Mouse (Mus musculus): ENCODE measurements at regions not wholly inside any gene's neighbourhood (a gene's known extent, or its start where the extent isn't known, plus 50 kb on each side); places are given as distances from the start of the nearest gene placed in this dataset.
A peak's percentile ranks its signal among the peaks of the same experiment; 100 is the strongest.
"Not testable (repeated sequence)": the region's sequence is repeated elsewhere in the genome, so short reads cannot be mapped to it uniquely, and the experiment has no call there.

DNA sequence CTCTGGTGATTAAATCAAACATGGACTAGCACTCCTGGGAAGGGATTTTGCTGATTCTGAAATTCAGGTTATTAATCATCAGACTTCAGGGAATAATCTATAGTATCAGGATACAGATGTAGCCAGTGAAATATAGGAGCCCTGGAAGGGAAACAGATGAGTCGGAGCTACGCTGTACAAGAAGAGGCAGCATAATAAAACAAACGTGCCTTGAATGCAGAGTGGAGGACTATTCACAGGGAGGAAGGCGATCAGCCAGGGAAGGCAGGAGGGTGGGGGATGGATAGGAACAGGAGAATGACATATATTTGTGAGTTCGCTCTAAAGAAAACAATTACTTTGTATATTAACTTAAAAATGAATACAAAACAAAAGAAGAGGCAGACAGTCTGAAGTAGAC, 286.6 kb upstream of the Got2 start:
- no peak for ATAC-seq (ENCODE audit: insufficient number of reproducible peaks, low FRiP score, low TSS enrichment)

DNA sequence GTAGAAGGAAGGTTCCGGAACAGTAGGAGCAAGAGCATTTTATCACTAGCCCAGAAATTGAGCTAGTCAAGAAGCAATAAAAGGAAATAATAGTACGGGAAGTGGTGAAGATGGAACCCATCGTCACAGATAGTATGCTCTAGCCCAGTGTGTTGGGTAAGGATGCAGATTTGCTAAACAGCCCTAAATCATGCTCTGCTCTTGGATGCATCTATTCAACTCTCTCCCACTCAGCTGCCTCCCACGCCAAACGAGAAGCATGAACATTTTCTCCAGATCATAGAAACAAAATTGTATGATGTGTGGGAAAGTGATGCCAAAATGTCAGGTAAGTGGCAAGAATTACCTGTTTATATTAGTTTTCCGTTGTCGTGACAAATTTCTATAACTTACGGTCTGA, 276.6 kb upstream of the Got2 start:
- no peak for ATAC-seq (ENCODE audit: insufficient number of reproducible peaks, low FRiP score, low TSS enrichment)

DNA sequence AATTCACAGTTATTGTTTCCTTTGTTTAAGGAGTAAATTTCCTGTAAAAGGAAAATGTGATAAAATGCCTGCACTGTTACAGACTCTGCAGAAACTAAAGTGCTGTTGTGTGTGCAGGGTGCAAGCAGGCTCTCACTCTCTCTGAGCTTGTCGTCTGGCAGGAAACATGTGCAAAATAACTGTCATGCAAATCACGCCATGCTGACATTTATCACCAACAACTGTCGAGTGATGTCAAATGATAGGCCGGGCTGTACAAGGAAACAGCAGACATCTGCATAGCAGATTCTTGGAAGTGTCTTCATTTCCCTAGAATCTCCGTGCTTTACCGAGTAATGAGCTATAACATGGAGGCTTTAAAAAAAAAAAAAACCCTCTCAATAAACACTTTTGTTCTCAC, 271.6 kb upstream of the Got2 start:
- ATAC-seq (ENCODE audit: insufficient number of reproducible peaks, low FRiP score, low TSS enrichment): no peak

DNA sequence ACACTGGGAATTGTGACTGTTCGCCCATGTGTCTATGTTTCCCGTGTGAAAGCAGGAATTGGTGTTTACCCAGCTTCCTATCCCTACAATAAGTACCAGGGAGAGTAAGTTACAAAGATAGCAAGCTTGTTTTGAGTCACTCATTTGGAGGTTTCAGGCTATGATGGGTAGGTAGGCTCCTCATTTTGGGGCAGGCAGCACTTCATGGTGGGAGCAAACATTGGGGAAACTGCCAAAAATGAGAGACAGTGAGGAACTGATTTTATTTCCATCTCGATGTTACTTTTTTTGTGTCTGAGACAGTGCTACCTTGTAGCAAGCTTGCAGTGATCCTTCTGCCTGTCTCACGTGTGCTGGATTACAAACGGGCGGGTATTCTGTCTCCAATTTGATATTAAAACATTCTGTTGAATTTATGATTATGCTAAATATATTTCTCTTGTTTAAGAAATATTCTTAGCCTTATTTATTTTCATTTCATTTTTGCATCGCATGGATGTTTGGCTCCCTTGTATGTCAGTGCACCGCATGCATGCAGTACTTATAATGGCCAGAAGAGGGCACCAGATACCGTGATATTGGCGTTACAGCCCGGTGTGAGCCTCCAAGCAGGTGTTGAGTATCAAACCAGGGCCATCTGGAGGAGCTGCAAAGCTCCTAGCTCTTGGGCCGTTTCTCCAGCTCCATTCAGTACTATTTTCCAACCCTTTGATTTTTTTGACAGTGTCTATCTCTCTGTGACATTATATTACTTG, 264.3 kb upstream of the Got2 start:
- ATAC-seq (ENCODE audit: insufficient number of reproducible peaks, low FRiP score, low TSS enrichment): no peak; the same call in 1 of the 2 replicates

DNA sequence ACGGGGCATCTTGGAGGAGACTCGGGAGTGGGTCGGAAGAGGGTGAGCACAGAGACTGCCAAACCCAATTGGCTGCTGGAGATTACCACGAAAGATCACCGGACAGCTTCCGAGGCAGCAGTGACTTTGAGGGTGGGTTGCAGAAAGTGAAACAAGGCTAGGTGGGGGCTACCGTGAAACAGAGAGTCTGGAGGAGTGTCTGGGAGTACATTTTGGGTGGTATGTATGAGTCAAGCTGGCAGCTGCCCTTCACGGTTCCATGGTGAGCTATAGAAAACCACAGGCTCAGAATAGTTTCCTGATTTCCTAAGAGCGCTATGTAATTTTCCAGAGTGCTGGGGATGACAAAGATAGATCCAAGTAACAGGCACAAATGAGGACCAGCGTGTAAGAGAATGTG, 263.7 kb upstream of the Got2 start:
- no peak; the same call in 1 of the 2 replicates for ATAC-seq (ENCODE audit: insufficient number of reproducible peaks, low FRiP score, low TSS enrichment)

DNA sequence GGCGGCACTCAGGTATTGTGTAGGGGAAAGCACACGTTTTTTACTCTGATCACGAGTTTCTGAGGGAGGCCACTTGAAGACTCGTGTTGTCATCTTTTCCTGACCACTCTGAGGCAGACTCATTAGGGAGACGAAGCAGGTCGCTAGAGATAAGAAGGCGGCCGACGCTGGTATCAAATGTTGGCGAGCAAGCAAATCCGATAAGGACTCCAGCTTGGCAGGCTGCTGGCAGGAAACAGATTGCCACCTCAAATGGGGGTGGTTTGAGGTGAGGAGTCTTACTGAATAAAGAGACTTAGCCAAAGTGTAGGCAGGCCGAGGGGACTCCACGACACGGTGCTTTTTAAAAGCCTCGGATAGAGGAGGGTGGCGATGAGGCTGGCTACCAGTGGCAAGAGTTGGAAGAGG, 262.7 kb upstream of the Got2 start:
- ATAC-seq (ENCODE audit: insufficient number of reproducible peaks, low FRiP score, low TSS enrichment): no peak

DNA sequence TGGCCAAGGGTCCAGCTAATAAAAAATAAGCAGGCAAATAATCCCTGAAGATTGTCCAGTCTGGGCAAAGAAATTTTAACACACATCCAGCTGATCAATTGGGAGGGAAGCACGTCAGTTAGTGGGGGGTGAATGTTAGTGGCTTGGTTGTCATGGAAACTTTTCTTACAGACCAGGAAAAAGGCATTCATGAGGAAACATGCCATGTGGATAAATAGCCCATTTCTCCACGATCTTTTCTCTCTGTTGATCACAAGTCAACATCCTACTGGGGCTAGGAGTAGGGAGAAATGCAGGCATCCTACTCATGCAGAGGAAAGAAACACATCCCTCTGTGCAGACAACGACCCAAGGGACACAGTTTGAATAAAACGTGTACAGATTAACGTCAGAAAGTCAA, 243.8 kb upstream of the Got2 start:
- ATAC-seq (ENCODE audit: insufficient number of reproducible peaks, low FRiP score, low TSS enrichment): no peak

DNA sequence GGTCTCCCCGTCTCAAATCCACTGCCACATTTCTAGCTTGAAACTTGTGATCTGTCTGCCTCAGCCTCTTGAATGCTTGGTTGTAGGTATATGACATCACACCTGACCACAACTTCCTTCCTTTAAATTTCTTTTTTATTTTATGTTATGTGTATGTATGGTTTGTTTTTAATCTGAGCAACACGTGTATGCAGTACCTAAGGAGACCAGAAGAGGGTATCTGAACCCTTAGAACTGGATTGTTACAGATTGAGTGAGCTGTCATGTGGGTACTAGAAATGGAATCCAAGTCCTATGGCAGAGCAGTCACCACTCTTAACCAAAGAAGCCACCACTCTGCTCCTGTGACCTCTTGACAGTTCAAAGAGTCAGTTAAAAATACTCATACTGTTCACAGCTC, 240.0 kb upstream of the Got2 start:
- ATAC-seq (ENCODE audit: insufficient number of reproducible peaks, low FRiP score, low TSS enrichment): no peak

DNA sequence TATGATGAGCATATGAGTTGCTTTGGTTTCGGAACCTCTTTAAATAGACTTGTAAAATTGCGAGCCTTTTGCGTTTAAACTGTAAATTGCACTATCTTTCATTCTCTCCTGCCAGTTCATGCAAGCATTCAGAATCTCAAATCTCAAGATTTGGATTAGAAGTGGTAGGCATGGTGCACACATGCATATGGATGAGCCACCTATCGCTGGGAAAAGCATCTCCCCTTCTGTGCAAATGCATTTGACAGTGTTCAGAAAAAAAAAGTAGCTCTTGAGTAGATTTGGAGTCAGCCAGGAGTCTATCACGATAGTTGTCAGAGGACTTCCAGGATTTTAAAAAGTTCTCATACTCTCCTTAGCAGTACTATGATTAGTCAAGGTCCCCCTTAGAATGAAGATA, 212.5 kb upstream of the Got2 start:
- ATAC-seq (ENCODE audit: insufficient number of reproducible peaks, low FRiP score, low TSS enrichment): no peak

DNA sequence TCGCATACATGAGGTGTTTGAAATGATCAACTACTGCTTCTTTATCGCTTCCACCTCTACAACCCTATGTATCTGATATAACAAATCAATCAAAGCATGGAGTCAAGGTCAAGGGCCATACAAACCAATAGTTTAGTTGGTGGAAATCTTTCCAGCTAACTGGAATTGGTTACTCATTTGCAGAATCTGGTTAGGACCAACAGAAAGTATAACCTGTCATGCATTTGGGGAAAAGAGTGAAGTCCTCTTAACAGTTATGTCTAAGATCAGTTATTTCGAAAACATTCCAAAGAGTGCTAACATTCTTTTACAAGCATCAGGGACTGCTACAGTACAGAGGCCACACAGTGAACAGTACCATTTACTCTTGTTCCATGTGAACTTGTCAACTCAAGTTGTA, 204.6 kb upstream of the Got2 start:
- no peak for ATAC-seq (ENCODE audit: insufficient number of reproducible peaks, low FRiP score, low TSS enrichment)

DNA sequence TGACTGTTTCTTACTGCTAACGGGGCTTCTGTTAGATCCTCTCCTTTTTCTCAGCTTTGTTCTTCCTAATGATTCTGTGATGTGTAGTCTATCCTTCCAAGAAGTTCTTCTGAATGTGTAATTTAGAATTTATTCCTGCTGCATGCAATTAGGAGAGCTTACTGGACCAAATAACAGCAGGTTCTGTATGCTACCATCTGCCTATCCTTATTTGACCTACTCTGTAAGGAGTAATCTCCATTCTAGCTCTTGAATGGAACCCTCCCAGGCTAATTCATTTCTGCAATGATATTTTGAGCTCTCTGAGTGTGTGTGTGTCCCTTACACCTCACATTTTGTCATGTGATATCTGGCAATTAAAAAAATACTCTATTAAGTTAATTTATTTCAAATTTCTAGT, 201.9 kb upstream of the Got2 start:
- peak; percentile 68; the same call in 1 of the 2 replicates for ATAC-seq (ENCODE audit: insufficient number of reproducible peaks, low FRiP score, low TSS enrichment)

DNA sequence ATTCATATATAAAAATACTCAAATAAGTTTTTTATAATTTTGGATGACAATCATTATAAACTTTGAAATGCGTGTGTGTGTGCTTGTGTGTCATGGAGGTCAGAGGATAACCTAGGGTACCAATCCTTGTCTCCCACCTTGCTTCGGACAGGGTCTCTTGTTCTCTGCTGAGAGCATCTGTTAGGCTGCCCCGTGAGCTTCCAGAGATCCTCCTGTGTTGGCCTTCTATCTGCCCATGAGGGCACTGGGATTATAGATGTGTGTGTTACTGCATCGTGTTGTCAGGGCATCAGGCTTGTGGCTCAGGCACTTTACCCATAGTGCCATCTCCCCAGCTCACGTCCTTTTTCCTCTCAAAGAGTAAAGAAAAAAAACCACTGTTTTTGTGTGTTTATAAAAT, 180.0 kb upstream of the Got2 start:
- no peak for ATAC-seq (ENCODE audit: insufficient number of reproducible peaks, low FRiP score, low TSS enrichment)

DNA sequence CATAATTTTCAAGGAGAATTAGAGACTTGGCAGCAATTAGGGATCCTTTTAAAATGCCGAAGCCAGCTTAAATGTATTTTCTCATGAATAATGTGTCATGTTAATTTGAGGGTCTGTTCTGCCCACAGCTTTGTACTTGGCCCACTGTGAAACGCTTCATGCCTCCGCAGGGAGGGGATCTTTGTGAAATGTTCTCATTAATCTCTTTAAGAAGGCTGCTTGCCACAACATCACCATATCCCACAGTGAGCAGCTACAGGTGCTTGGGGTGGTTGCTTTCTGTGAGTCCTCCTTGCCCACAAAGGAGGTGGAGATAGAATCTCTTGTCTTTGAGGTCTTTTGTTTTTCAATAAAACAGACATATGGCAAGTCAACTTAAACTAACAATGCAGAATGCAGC, 159.3 kb upstream of the Got2 start:
- ATAC-seq (ENCODE audit: insufficient number of reproducible peaks, low FRiP score, low TSS enrichment): no peak

DNA sequence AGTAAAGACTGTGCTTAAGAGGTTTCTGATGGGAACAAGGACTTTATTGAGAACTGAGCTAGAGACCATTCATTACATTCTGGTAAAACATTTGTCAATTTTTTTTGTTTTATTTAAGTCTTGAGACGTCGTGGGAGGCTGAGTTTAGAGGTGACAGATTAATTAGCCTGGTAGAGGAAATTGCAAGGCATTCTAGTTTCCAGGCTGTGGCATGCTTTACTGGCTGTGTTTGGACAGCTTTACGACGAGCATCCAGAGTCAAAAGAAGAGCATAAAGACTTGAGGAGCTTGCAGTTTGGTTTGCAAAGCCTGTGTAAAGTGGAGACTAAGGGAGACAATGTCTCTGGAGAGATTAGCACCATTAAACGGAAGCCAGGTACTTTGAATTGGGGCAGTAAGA, 154.0 kb upstream of the Got2 start:
- ATAC-seq (ENCODE audit: insufficient number of reproducible peaks, low FRiP score, low TSS enrichment): no peak

DNA sequence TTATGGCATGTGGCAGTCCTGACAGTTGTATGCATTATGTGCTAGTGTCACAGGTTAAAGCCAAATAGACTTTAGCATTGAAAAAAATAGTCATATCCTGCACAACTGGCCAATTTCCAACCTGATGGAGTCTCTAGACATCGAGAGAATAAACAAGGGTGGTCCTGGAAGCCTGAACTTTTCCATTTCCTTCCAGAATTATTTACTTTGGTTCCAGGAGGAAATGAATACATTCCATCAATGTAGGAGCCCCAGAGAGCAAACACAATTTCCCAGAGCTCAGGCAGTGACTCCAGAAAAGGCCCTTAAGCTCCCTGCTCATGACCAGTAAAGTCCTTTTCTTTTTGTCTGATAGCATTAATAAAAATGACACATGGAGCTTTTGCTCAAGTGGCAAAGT, 151.9 kb upstream of the Got2 start:
- ATAC-seq (ENCODE audit: insufficient number of reproducible peaks, low FRiP score, low TSS enrichment): no peak

DNA sequence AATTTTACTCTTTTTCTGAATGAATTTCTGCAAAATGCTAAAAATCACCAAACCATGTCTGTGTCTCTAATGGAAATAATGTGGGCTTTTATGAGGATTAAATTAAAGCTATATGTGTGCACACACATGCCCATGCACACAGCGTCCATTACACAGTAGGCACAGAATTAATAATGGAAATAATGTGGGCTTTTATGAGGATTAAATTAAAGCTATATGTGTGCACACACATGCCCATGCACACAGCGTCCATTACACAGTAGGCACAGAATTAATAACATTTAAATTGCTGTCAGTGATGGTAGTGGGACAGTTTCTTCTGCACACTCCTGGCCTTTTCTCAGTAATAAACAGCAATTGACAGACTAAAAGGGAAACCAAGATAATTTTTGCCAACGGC, 130.4 kb upstream of the Got2 start:
- not testable (repeated sequence) for ATAC-seq (ENCODE audit: insufficient number of reproducible peaks, low FRiP score, low TSS enrichment)

DNA sequence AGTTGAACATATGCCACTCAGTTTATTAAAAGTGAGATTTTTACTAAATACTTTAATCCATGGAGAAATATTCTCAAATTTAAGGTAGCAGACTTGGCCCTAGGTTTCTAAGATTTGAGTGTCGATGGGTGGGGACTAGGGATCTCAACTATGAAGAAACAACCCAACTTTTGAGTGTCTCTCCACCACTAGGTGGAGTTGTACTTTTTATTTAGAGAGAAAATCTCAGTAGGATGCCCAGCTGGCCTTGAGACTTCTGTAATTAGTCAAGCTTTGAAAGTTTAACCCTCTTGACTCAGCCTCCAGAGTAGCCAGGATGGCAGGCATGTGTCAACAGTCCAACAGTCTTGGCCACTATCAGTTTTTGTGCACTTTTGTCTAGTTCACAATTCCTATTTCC, 123.7 kb upstream of the Got2 start:
- no peak for ATAC-seq (ENCODE audit: insufficient number of reproducible peaks, low FRiP score, low TSS enrichment)

DNA sequence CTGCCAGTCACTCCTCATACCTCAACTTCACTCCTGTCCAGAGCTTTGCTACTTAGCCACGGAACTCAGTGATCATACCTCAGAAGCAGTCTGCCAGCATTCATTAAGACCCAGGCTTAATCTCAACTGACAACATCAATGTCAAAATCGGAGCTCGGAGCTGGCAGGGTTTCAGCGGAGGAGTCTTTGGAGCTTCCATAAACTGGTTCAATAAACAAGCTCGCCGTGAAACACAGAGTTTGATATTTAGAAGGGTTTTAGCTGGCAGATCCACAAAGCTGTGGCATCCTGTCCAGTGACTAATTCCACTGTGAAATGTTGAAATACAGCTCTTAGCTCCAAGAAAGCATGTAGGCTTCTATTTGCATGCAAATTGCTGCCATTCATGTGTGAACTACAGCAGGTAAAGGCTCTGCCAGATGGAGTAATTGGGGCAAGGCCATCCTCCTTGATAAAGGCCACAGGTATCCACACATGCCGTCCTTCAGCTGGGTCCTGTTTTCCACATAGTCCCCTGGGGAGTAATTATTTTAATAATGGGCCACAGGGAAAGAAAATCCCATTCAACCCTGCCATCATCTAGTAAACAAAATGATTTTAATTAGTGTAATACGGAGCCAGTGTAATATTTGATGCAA, 103.6 kb upstream of the Got2 start:
- no peak for ATAC-seq (ENCODE audit: insufficient number of reproducible peaks, low FRiP score, low TSS enrichment)

DNA sequence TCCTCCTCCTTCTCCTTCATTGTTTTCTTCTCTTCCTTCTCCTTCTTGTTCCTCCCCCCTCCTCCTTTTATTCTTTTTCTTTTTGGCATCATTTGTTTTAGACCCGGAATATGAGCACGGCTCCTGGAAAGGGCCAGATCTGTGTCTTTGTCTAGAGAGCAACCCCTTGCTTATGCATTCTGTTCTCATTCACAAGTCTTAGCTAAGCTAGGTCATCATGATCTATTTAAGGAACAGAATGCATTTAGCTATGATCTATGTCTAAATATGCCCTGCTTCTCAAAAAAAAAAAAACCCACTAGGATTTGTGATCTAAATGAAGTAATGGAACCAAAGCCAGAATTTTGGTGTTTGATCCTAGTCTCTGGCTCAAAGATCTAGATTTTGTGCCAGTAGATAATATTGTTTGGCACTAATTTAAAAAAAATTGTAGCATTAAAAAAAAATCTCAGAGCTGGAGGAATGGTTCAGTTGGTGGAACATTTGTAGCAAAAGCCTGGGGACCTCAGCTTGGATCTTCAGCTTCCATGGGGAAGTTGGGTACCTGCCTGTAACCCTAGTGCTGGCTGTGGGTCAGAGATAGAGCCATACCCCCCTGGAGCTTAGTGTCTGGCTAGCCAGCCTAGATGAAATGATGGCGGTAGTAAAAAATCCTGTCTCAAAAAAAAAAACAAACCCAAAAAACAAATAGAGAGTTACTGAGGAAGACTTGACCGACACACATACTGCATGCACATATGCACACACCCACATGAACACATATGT, 100.5 kb upstream of the Got2 start:
- no peak for ATAC-seq (ENCODE audit: insufficient number of reproducible peaks, low FRiP score, low TSS enrichment)

DNA sequence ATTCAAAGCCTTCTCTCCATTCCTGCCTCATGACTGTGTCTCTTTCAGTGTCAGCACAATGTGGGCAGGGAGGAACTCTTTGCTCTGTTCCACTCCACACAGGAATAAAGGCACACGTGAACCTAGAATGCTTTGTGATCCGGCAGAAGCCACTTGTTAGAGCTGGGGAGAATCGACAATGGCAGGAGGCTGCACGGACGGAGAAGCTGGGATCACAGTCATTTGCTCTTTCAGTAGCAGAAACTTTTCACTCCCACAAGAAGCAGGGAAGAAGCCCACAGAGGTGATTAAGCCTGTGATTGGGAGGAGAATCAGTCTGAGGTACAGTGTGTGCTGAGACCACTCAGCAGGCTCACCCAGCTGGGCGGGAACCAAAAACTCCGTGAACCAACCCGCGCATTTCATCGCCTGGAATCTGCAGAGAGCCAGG, 98.7 kb upstream of the Got2 start:
- ATAC-seq (ENCODE audit: insufficient number of reproducible peaks, low FRiP score, low TSS enrichment): no peak; the same call in 1 of the 2 replicates

DNA sequence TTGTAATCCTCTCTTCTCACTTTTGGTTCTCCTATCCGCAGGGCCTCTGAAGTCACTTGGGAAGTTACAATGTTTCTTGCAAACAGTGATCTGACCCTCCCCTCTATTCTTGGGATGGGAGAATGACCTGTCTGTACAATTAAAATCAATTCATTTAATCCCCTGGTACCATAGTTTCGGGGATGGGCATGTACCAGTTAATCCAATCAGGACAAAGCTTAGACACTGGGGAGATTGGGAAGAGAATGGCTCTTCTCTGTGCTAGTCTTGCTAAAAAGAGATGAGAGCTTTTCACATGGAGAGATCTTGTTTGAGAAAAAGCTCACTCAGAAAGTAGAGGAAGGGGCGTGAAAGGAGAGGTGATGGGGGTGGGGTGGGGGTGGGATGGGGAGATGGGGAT, 98.1 kb upstream of the Got2 start:
- no peak for ATAC-seq (ENCODE audit: insufficient number of reproducible peaks, low FRiP score, low TSS enrichment)
